Mouse (Mus musculus): ENCODE measurements at regions not wholly inside any gene's neighbourhood (a gene's known extent, or its start where the extent isn't known, plus 50 kb on each side); places are given as distances from the start of the nearest gene placed in this dataset.

GRCm38 (mm10) chr7:145114145-145114544 lies 93.8 kb downstream of the 1810010D01Rik start:
- no peak for TF ChIP-seq ZMIZ1 (IDR thresholded peaks at IDR 0.05; ENCODE audit: low read depth, low read length)
- no peak for TF ChIP-seq POLR2A (IDR thresholded peaks at IDR 0.05; ENCODE audit: control insufficient read depth in 1 of 2, insufficient read depth in 1 of 2, low read depth in 1 of 2, low read length in 2 of 2, poor library complexity in 1 of 2)
